Mouse (Mus musculus): ENCODE measurements around the gene Ypel2.

The Ypel2 gene

DNA sequence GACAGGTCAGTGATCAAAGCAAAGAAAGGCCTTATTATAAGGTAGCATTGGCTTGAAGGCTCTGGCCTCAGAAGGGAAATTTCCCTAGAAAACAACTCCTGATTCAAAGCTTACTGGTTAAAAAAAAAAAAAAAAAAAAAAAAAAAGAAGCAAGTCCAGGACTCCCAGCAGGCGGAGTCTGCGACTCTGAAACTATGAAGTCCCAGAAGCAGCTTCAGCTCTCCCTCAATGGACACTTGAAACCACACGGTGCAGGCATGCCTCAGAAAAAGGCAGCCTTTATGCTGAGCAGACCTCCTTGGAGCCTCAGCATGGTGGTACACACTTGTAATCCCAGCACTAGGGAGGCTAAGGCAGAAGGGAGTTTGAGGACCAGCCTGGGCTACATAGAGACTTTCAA is 97.9 kb downstream of the Ypel2 start:
- DNase-seq (ENCODE audit: low spot score in 2 of 2), result no peak

DNA sequence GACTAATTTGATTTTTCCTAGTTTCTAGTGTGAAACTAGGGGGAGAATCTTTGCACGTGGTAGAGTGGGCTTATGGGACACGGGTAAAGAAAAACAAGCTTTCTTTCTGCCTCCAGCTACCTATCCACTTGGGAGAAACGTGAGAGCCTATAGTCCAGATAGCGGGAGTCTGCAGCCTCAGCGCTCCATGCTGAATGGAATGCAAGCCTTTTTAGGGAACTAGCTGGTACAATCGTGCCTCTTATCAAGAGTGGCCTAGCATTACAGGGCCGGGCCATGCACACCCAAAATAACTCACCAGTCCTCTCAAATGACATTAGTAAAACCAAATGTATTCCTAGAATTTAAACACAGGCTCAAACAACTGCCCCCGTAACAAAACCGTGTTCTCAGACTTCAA is 98.4 kb downstream of the Ypel2 start:
- no peak for DNase-seq (ENCODE audit: low spot score in 2 of 2)

- peak; percentile 79 to 88 for DNase-seq (ENCODE audit: low spot score in 2 of 2)
These were observed 99.3 kb downstream of the Ypel2 start for GRCm38 (mm10) chr11:86894171-86894577.

DNA sequence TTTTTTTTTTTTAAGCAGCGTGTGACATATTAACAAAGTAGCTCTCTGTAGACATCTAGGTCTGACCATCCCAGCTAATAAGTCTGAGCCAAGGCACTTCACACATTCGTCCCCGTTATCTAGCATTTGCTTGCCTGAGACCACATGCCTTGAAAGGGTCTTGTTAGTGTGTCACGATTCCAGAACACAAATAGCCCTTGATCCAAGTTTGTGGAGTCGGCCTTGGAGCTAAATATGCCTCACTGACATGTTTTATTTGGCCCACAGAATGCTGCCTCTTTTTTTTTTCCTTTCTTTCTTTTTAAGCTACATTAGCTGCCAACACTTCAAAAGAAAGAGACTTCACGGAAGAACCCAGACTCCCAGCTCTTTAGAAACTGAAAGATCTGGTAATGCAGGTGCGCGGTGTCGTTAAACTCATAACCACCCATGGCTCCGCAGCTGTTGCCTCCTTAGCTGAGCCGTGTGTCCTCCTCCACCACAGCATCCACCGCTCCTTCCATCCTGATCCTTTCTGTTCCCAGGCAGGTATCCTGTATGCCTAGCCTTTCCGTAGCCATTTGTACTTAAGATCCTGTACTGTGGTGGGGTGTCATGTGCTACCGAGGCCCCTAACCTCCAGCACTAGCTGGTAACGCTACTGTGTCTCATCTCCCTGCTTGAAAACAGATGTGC is 100.4 kb downstream of the Ypel2 start:
- no peak for DNase-seq (ENCODE audit: low spot score in 2 of 2)

All from cerebellum, postnatal 4 days (tissue).